Mouse (Mus musculus) ovary, postnatal 10 days (tissue): ENCODE data around the gene 4930519P11Rik.

Source experiments
- DNase-seq: peaks from one replicate; pipeline ENCODE4 v3.0.0; 2022; ENCODE audit warnings: low spot score

Gene 4930519P11Rik

DNA sequence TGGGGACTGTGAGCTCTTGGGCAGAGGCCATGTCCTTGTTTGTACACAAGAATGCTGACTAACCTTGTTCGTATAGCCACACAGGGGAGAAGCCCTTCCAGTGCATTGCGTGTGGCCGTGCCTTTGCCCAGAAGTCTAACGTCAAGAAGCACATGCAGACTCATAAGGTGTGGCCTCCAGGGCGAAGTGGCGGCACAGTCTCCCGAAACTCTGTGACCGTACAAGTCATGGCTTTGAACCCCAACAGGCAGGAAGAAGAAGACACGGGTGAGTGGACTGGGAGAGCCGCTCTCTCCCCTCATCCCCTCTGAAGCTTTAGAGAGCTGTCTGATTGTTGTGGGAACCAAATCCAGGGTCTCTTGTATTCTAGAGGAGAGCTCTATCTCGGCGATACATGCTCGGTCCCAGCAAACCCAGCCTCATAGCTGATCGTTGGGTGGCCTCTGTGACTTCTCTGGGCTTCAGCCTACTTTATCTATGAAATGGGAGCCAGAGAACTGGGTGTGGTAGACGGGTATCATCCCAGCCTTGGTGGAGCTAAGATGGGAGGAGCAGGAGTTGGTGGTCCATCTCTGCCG lies 19.1 kb upstream of the 4930519P11Rik start:
- no peak for DNase-seq

DNA sequence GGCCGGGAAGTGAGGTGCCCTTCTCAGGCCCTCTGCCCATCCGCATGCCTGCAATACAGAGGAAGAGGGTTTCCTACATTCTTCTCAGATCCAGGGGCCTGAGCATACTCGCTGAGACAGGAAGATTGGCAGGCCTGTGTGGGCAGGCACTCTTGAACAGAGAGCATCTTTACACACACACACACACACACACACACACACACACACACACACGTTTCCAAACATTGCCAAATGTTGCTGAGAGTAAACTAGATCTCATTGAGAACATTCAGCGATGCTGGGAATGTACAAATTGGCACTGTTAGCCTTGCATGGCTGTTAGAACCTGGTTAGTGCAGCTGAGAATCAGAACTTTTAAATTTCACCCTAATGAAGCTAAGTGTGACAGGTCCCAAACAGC lies 17.3 kb upstream of the 4930519P11Rik start:
- DNase-seq: no peak

DNA sequence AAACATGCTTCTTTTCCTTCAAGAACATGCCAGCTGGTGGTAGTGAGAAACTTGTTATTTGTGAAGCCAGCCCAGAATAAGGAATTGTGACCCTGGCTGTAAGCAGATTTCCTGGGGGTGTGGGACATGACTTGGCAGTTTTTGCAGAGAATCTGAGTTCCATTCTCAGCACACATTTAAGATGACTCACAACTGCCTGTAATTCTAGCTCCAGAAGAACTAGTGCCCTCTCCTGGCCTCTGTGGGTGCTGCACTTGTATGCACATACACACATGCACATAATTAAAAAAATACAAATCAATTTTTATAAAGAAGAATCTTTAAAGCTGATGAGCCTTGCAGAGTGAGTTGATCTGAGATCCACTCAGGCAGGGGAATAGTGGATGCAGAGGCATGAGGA lies 10.9 kb upstream of the 4930519P11Rik start:
- no peak for DNase-seq

DNA sequence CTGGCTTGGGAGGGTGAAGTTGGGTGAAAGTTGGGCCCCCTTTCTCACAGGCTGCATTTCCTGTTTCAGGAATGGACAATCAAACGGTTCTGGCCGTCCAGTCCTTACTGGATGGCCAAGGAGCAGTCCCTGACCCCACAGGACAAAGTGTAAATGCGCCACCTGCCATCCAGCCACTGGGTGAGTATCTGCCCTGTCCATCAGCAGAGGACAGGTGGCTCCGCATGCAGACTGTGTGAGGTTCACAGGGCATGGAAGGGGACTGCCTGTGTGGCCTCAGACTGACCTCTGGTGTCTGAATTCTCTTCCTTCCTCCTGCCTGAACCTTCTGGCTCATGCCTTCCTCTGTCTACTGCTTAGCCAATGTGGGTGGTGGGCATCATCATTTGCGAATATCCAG lies 8.4 kb upstream of the 4930519P11Rik start:
- DNase-seq: no peak

DNA sequence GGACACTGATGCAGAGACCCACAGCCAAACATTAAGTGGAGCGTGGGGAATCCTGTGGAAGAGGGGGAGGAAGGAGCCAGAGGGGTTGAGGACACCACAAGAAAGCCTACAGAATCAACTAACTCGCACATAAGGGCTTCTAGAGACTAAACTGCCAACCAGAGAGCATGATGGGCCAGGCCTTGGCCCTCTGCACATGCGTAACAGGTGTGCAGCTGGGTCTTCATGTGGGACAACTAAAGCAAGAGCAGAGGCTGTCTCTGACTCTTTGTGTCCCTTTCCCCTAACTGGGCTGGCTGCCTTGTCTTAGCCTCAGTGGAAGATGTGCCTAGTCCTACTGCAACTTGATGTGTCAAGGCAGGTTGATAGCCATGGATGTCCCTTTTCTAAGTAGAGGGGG lies 3.8 kb upstream of the 4930519P11Rik start:
- DNase-seq: no peak

DNA sequence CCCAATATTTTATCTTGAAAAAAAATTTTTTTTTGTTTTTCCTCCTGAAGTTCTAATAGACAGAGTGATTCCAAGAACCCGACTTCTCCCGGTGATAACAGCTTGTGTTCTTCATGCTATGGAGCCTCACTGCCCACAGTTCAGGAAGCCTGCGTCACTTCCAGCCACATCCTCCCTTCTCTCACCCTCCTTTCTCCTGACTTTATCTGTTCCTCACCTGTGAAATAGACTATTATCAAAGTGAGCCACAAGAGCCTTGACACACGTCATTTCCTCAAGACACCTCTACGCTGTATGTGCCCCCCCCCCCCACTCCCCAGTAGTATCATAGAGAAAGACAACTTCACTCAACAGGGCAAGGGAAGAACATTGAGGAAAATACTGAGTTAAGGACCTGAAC lies 2.4 kb upstream of the 4930519P11Rik start:
- DNase-seq: no peak

DNA sequence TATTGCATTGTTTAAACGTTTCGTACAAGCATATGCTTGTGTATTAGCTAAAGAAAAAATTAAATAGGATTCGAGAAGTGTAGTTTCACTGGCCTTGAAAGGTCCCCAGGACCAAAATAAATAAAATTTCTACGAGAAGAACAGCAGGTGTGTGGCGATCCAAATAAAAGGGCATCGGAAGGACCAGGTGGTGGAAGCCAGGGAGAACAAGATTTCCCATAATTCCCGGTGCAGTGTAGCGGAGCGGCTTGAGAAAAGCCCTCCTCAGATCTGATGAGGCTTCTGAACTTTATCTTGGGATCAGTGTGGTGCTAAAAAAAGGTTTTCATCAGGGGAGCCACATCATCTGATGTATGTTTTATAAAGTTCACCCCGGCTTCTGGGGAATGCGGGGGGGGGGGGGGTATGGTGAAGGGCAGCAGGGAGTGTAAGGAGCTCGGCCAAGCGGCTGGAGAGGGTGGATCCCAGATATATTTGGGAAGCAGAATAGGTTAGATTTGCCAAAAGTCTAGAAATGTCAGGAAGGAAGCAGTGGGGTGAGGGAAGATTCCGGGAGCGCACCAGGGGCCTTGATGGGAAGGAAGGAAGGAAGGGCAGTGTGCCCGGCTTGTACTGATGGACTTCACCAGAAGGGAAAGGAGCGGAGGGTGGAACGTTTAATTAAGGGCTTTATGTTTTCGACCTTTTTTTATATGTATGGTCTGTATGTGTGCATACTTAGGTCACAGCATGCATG lies 1.8 kb upstream of the 4930519P11Rik start:
- DNase-seq: no peak

DNA sequence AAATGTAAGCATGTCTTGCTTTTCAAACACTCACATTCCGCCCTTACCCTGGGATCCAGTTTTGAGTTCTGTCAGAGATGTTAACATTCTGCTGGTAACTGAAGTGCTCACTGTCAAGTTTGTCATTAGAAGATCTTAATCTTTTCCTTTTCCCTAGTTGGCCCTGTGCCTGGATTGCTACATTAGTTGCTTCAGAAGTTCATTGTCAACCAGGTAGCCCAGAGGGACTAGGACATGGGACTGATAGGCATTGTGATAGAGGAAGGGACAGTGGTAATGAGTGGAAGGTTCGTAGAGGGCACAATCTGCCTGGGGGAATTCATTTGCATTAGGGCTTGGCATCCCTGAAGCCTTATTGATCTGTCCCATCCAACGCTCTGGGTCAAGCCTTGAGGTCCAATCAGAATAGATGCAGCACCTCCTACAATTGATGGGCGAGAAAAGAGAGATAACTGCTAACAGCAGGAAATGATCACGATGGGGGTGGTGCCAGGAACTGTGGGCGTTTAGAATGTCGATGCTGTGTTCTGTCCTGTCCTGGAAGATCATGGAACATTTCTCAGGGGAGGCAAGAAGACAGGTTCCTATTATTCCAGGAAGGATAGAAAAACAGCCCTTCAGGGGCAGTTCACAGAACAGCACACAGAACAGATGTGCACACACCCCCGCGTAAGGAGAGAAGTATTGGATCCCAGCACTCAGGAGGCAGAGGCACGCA lies 4.0 kb downstream of the 4930519P11Rik start:
- no peak for DNase-seq

DNA sequence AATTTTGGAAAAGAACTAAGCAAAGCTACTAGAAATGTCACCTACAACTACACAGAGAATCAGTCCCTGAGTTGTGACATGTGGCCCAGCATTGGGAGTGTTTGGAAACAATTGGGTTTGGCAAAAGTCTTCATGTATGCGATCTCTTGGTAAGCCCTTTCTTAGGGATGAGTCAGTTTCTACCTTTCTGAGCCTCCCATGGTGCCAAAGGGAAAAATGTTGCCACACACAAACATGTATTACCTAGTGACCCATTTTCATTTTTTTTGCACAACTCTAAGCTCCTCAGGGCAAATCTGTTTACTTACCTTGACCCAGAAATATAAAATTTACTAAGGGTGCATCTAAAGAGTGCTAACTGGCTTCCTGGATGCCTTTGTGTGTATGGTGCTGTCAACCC lies 6.3 kb downstream of the 4930519P11Rik start:
- no peak for DNase-seq

DNA sequence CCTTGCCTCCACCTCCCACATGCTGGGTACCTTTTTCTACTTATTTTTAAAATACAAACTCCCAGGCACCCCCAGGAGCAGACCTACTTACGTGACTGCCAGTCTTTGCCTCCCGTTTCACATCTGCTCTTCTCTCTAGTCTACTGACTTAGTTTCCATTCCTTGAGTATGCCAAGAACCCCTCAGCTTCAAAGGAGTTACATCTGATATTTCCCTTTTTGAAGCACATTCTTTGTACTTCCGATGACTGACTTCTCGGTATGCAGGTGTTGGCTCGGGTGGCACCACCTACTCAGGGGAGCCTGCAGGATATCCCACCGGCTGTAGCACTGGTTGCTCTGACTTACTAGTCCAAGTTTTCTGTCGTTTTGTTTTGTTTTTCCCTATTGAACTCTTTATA lies 9.1 kb downstream of the 4930519P11Rik start:
- no peak for DNase-seq

DNA sequence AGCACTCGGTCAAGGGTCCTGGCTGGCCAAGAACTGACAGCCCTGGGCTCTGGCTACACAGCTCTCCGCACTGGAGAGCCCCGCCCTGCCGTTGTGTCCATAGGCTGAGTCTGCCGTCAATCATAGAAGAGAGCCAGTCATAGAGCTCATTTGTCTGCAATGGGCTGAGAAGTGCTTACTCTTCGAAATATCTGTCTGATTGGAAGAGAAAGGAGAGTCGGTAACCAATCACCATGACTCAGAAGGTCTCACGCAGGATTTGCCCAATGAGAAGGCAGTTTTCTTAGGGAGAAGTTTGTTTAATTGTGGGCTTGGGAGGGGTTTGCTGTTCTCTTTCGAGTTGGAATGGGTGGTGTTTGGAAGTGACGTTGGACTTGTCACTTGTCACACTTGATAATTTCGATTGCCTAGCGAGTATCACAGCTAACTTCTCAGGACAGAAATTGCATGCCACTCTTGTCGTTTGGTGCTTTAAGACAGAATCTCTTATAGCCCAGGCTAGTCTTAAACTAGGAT lies 9.5 kb downstream of the 4930519P11Rik start, which contains the start of gene Pxmp4:
Gene Pxmp4, minus strand, starts transcription at position 71 of the 516 bp plus-strand sequence.
- peak; percentile 97 for DNase-seq

DNA sequence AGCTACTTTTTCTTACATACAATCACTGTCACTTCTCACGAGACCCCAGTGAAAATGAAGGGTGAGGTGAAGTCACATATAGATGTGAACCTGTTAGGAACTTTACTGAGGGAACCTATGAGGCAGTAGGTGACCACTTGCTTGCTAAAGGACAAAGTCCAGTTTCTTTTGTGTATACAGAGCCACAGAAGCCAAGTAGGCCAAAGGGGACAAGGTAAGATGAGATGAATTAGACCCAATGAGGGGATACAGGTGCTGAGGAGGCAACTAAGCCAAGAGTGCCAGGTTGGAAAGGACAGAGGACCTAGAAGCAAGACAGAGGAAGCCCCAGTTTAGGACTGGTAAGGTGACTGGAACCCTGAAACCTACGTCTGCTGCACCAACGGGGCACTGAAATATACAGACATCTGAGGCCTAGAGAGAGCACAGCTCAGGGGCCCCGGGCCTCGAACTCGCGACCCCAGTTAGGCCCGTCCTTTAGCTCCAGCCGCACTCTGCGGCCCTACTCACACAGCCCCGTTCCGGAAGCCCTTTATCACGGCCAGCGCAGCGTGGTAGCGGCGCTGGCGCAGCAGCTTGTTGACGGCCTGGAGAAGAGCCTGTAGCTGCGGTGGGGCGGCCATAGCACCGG lies 10.1 kb downstream of the 4930519P11Rik start:
- no peak for DNase-seq

DNA sequence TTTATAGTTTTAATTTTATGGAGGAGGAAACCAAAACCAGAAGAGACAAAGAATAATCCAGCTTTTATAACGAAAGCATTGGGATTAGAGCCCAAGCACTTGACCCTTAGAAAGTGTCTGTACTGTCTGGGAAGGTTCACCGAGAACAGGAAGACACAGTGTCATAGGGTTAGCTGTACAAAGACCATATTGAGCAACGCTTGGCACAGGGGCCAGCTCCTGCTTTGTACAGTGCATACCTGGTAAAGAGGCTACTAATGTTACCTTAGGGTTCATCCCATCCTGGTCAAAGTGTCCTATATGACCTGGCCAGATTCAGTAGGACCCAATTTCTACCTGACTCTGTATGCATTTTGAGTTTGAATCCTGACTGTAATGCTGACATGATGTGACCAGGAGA lies 11.9 kb downstream of the 4930519P11Rik start:
- DNase-seq: no peak

DNA sequence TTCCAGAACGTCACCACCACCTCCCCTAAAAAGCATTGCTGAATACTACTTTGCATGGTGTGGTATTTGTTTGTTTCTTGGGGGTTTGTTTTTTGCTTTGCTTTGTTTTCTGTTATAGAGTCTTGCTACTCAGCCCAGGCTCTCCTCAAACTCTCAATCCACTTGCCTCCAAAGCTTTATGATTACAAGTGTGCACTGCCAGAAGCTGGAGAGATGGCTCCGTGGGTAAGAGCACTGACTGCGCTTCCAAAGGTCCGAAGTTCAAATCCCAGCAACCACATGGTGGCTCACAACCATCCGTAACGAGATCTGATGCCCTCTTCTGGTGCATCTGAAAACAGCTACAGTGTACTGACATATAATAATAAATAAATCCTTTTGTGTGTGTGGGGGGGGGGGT lies 12.7 kb downstream of the 4930519P11Rik start:
- no peak for DNase-seq

DNA sequence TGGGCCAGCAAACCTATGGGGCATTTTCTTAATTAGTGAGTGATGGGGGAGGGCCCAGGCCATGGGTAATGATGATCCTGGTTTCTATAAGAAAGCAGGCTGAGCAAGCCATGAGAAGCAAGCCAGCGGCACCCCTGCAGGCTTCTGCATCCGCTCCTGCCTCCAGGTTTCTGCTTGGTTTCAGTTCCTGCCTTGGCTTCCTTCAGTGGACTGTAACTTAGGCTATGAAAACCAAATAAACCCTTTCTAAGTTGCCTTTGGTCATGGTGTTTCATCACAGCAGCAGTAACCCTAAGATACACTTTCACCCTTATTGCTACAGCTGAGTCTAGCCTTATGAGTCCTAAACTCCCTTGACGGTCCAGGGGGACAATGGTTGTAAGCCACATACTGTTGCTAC lies 15.8 kb downstream of the 4930519P11Rik start:
- no peak for DNase-seq

DNA sequence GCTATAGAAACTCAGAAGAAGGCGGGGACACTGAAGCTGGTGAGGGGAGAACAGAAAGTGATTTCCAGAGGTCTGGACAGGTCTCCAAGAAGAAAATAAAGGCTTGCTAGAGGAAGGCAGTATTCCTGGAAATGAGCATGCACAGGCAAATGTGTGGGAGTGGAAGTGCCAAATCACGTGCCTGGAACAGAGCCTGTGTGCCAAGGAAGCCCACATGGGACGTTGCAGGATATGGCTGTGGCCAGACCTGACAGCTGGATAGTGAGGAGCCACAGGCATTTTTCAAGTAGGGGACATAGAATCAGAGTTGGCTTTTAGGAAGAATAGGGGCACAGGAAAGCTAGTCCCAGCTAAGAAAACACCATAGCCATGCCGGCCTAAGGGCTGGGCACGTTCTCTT lies 17.5 kb downstream of the 4930519P11Rik start:
- DNase-seq: no peak

DNA sequence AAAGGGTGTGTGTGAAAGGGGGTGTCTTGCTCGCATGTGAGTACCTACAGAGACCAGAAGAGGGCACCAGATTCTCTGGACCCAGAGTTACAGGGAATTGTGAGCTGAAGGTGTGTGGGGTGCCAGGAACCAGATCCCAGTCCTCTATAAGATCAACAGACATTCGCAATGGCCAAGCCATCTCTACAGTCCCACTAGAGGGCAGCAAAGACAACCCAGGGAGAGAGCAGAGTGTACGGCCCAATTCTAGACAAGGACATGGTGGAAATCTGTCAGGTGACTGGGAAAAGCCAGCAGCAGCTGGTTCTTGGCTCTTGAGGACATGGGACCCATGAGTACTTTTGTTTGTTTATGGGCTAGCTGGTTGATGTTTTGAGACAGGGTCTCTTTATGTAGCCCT lies 20.2 kb downstream of the 4930519P11Rik start:
- no peak for DNase-seq

DNA sequence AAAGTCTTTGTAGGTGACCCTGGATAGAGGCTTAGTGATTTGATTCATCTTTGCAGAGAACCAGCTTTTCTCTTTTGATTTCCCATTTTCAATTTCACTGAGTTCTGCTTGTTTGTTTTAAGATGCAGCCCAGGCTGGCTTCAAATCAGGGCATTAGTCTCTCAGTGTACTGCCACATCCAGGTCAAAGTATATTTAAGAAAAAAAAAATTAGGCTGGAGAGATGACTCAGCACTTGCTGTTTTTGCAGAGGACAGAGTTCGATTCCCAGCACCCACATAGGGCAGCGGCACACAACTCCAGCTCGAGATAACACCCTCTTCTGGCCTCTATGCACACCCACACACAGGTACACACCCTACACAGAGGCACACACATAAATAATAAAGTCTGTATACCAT lies 22.0 kb downstream of the 4930519P11Rik start:
- no peak for DNase-seq

DNA sequence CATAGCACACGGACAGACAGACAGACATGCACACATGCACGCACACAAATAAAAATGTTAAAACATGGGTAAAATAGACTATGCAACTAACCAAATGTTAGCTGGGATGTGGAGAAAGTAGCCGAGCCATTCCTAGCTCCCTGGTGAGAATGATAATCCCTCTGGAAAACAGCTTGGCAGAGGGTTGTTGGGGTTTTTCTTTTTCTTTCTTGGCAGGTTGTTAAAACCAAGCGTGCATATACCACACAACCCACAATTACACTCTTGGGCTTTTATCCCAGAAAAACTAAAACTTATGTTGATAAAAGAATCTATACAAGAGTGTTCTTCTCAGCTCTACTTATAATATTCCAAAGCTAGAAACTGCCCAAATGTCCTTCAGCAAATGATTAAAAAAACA lies 24.2 kb downstream of the 4930519P11Rik start:
- no peak for DNase-seq

DNA sequence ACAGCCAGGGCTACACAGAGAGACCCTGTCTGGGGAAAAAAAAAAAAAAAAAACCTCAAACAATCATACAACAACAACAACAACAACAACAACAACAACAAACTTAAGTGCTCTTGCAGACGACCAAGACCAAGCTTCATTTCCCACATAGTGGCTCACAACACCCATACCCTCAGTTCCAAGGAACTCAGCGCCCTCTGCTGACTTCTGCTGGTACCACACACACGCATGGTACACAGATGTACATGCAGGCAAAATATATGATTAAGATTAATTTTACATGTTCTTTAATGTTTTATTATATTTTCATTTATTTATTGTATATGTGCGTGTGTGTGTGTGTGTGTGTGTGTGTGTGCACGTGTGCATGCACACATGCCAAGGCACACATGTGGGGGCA lies 26.8 kb downstream of the 4930519P11Rik start:
- no peak for DNase-seq

DNA sequence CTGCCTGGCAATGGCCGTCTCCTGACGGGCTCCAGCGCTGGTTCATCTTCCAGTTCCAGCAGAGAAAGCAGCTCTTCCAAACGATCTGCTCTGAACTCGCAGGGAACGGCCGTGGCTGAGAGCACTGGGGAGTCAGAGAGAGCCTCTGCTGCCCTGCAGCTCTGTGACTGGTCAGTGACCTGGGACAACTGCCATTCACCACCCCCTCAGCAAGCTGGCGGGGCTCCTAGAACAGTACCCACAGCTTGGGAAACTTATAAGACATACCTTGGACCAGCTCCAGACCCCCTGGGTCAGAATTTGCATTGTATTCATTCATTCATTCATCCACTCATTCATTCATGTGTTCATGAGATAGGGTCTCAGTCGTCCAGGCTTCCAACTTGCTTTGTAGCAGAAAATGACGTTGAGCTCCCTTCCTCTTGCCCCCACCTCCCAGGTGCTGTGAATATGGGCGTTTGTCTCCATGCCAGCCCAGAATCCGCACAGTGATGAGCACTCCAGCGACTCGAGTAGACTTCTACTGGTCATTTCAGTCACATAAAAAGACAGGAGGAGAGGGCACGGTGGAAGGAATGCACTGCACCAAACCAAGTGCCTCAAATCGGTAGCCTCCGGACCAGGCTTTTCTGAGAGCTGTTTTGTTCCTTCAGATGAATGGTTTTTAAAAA lies 28.2 kb downstream of the 4930519P11Rik start:
- no peak for DNase-seq
